Mouse (Mus musculus): ENCODE results near the gene Dusp12.

- TF ChIP-seq CTCF (IDR thresholded peaks at IDR 0.05; ENCODE audit: borderline replicate concordance, control insufficient read depth, extremely low read depth, insufficient read depth, low read length, poor library complexity) (no peak), POLR2A (IDR thresholded peaks at IDR 0.05; ENCODE audit: control insufficient read depth, extremely low read depth, insufficient read depth, low read length, poor library complexity) (no peak)
Observed at GRCm38 (mm10) chr1:170884390-170884789, 950 bp downstream of the Dusp12 start.
